Mouse (Mus musculus) testis, adult 10 weeks (tissue): ENCODE data around the gene Ucn3. TPM values are rescaled to one million over a fixed set of nuclear protein-coding genes. Genes with fewer than 3 reads are reported as not detected.

ENCODE experiments used
- polyA plus RNA-seq: library from polyadenylated mRNA; stranded (reverse); fragments of 350-450 nt; fragmentation: Illumina TruSeq; extraction: RNeasy Lipid Tissue Mini Kit (QIAGEN cat#74804); gene quantifications from one replicate; pipeline ENCODE4 v1.2.3, GENCODE M21; 2014; ENCODE audit warnings: low read depth, low replicate concordance

The Ucn3 gene
- not detected for polyA plus RNA-seq

GRCm38 (mm10) chr13:3945249-3945648 is at the start of gene Ucn3:
TSS of gene Ucn3 (minus strand) at chr13:3945349.

GRCm38 (mm10) chr13:3917571-3918311 is 27.4 kb downstream of the Ucn3 start, which contains the start of the genes Net1 and Tubal3:
TSS of gene Net1 (minus strand) at chr13:3918220.
TSS of gene Tubal3 (plus strand) at chr13:3918274.

Other genes with a start within 250 kb of the Ucn3 start
- gene Calml3, start 141.0 kb downstream of the Ucn3 start, polyA plus RNA-seq = not detected
- not detected for gene Calm4, start 107.6 kb downstream of the Ucn3 start, polyA plus RNA-seq
- not detected for gene Calm5, start 91.2 kb downstream of the Ucn3 start, polyA plus RNA-seq
- gene Net1, start 27.1 kb downstream of the Ucn3 start, polyA plus RNA-seq = 36.3 TPM
- 1.0 TPM for gene Tubal3, start 27.1 kb downstream of the Ucn3 start, polyA plus RNA-seq
- 4.9 TPM for gene Akr1c14, start 103.7 kb upstream of the Ucn3 start, polyA plus RNA-seq
- gene Akr1c18, start 205.3 kb upstream of the Ucn3 start, polyA plus RNA-seq = 0.24 TPM
- 22.3 TPM for gene Akr1c13, start 245.8 kb upstream of the Ucn3 start, polyA plus RNA-seq